Mouse (Mus musculus): ENCODE results near the gene Pirt.

DNA sequence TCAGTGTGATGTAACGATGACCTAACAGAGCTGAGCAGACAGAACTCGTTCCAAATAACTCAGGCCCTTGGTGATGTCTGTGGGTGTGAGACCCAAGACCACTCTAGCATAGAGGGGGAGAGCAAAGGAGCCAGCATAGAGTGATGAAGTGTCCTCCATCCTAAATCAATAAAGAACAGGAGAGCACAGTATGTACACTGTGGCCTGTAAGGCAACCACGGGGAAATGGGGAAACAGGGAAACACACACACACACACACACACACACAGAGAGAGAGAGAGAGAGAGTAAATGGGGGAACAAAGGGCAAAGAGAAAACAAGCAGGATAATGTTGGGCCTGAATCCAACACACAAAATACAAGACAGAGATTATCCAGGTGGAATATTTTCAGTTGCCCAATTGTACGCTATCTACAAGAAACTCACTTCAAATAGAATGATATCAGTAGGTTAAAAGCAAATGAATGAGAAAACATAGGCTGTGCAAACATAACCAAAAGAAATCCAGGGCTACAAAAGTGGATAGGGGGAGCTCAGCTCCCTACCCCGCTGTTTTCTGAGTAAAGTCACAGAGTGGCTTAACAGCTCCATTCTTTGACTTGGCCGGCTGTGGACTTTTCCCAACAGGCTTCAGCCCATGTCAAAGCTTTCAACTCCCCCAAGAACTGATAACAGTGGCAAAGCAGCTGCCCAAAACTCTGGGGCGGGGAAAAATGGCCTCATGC lies 64.0 kb downstream of the Pirt start:
- TF ChIP-seq CTCF (conservative IDR thresholded peaks at IDR 0.05; ENCODE audit: low read length) (no peak), POU5F1 (IDR thresholded peaks at IDR 0.05; ENCODE audit: borderline replicate concordance, low read length) (no peak), NANOG (IDR thresholded peaks at IDR 0.05; ENCODE audit: borderline replicate concordance, low read length) (no peak)
